8 mouse cellular contexts compared by ENCODE assay signal in genomic region chr1:95667435-95668252, GRCm38 (mm10). TPM values are rescaled to one million over a fixed set of nuclear protein-coding genes. Genes with fewer than 3 reads are reported as not detected.
A peak's percentile ranks its signal among the peaks of the same experiment; 100 is the strongest.
DNase-seq lines count a peak whose midpoint lies in the region; ATAC-seq and TF ChIP-seq lines count a peak whose summit lies in the region.

TSS of gene St8sia4 (minus strand) at chr1:95667571.

- DNase-seq in G1E (ENCODE audit: low spot score), result peak; percentile 97
- DNase-seq in cerebellum, adult 9-11 months, result peak; percentile 18
- peak; percentile 77 to 84 for DNase-seq in frontal cortex, postnatal 10 days (ENCODE audit: low spot score in 2 of 2)
- DNase-seq in layer of hippocampus, postnatal 14 days (ENCODE audit: low spot score in 2 of 2), result peak; percentile 84 to 89
- DNase-seq in lung, postnatal 10 days, result peak; percentile 90
- DNase-seq in ovary, postnatal 14 days (ENCODE audit: low spot score), result peak; percentile 37
- DNase-seq in thymus, postnatal 10 days (ENCODE audit: low spot score in 2 of 2), result peak; percentile 92 to 95

- H3K4me2 ChIP-seq in hindbrain, embryonic 12.5 days (replicated peaks), result peak within 1 kb of the TSS; percentile 82

- H3K9me3 ChIP-seq in G1E (replicated peaks), result no peaks in the 10 kb centered on the region
- no peaks in the 10 kb centered on the region for H3K9me3 ChIP-seq in hindbrain, embryonic 12.5 days (replicated peaks)

- H3K9ac ChIP-seq in hindbrain, embryonic 12.5 days, result peak within 1 kb of the TSS; percentile 73

- ATAC-seq in G1E (ENCODE audit: extremely low read depth, insufficient number of reproducible peaks, low FRiP score, poor library complexity, severe bottlenecking), result peak; percentile 88
- ATAC-seq in hindbrain, embryonic 12.5 days (ENCODE audit: low FRiP score), result peak; percentile 97

- no peaks in the 10 kb centered on the region for H3K27me3 ChIP-seq in G1E (ENCODE audit: insufficient read depth, low read length)
- no peaks in the 10 kb centered on the region for H3K27me3 ChIP-seq in hindbrain, embryonic 12.5 days

- under 1% methylated on average over 52 of the region's 52 CpGs for WGBS in hindbrain, embryonic 12.5 days

- TF ChIP-seq CTCF in G1E (IDR thresholded peaks at IDR 0.05; ENCODE audit: low read depth, low read length), result no peak

- H3K36me3 ChIP-seq in G1E (replicated peaks), result peaks cover 11% of the 10 kb centered on the region
- no peaks in the 10 kb centered on the region for H3K36me3 ChIP-seq in hindbrain, embryonic 12.5 days

- H3K4me3 ChIP-seq in G1E (ENCODE audit: low read depth, low read length), result peak within 1 kb of the TSS; percentile 81
- H3K4me3 ChIP-seq in hindbrain, embryonic 12.5 days, result peak within 1 kb of the TSS; percentile 54

- H3K27ac ChIP-seq in hindbrain, embryonic 12.5 days, result peak within 1 kb of the TSS; percentile 83

- H3K4me1 ChIP-seq in G1E (ENCODE audit: insufficient read depth, low read depth, low read length), result peaks cover 71% of the 10 kb centered on the region
- peaks cover 12% of the 10 kb centered on the region; the same call in 1 of the 2 replicates for H3K4me1 ChIP-seq in hindbrain, embryonic 12.5 days

RNA-seq across cellular contexts. Expression of gene St8sia4, which starts in this region (rescaled TPM):
- 226 and 264 TPM in 2 replicates for total RNA-seq in G1E (2014; fragmentation: Nextera tagmentation)
- 95.8 and 101 TPM in 2 replicates for total RNA-seq in G1E (2017)
- 22.4 and 22.5 TPM in 2 replicates for polyA plus RNA-seq in G1E (2012)
- polyA plus RNA-seq in hindbrain, embryonic 12.5 days (2016; fragmentation: Nextera tagmentation; extraction: Ambion mirVana), result 25.9 and 26.1 TPM in 2 replicates
- 10 to 100 TPM; 11.4 to 12.7 TPM for total RNA-seq in layer of hippocampus, postnatal 14 days (2021)

Comparison
In these comparisons a context has a peak if more than half of its experiments do, and no peak if none do; other contexts are left out.
1. Peak in every context shown above with its lines: DNase-seq, ATAC-seq, H3K4me3 ChIP-seq and H3K27ac ChIP-seq.
2. RNA of gene St8sia4 (total RNA-seq): 95.8 to 264 TPM in G1E; 11.4 to 12.7 TPM in layer of hippocampus, postnatal 14 days; every median in the first group is over 4 times any median in the second.
3. DNase-seq: peak in every context shown above with its lines; median percentile 97 in G1E; 94 in thymus, postnatal 10 days; 90 in lung, postnatal 10 days; 86 in layer of hippocampus, postnatal 14 days; 80 in frontal cortex, postnatal 10 days; 37 in ovary, postnatal 14 days; 18 in cerebellum, adult 9-11 months.